Mouse (Mus musculus): Measurements from ENCODE around the gene Gm20747. TPM values are rescaled to one million over a fixed set of nuclear protein-coding genes. Genes with fewer than 3 reads are reported as not detected.
"Not testable (repeated sequence)": the region's sequence is repeated elsewhere in the genome, so short reads cannot be mapped to it uniquely, and the experiment has no call there.

The Gm20747 gene
- not detected in 2 replicates for polyA plus RNA-seq (2012; rRNA removed)

DNA sequence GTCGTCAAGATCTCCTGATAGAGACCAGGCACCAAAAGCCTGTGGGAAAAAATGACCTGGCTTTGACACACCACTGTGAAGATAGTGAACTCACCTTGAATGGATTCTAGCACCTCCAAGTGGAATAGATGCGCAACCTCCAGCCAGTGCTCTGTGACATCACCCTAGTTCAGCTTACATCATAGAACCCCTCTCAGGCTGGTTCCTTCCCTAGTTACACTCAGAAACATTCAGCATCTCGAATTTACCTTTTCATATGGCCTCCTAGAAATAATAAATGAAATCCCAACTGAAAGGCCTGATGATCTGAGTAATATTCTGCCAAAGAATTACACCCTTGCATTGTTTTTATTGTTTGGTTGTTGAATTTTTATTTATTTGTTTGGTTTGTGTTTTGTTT, at the start of gene Gm20747:
Gm20747 (minus strand) TSS at position 101 of the 400 bp plus-strand sequence.
- DNase-seq (ENCODE audit: low read depth) = not testable (repeated sequence)
